Mouse (Mus musculus) adrenal gland (tissue): ENCODE results near the gene Ppia.

Experiments used
- intact Hi-C: fragments of 180-260 bp; cut with DNase I; formaldehyde crosslinking; loops from one replicate; pipeline ENCODE4 v1.15.1; 2025
- long read RNA-seq, 2 experiments: library from polyadenylated mRNA; unstranded; transcript quantifications; one replicate each; pipeline ENCODE4 v2.0.0; 2020; ENCODE audit warnings: borderline replicate concordance in 1 of 2; ENCODE audit not compliant: insufficient replicate concordance in 1 of 2

The Ppia gene
- long read RNA-seq, experiment 1, transcript Ppia-202 (5 exons, 1,170 nt), result major isoform, 1,098 of 1,111 reads
- long read RNA-seq, experiment 1, transcript Ppia-201 (5 exons, 746 nt), result minor isoform, 5 of 1,111 reads
- long read RNA-seq, experiment 1, partial matches to known transcripts, result 7 of 1,111 reads
- long read RNA-seq, experiment 1, other reads (novel, unspliced or antisense), result 1 of 1,111 reads
- long read RNA-seq, experiment 2, transcript Ppia-202 (5 exons, 1,170 nt), result major isoform, 1,083 of 1,098 reads
- long read RNA-seq, experiment 2, partial matches to known transcripts, result 8 of 1,098 reads
- long read RNA-seq, experiment 2, other reads (novel, unspliced or antisense), result 4 of 1,098 reads

GRCm38 (mm10) chr11:6414751-6415550, at the start of gene Ppia:
Ppia (plus strand) TSS chr11:6415443.
- intact Hi-C loops, result no loop called here

GRCm38 (mm10) chr11:6365885-6366284, 49.4 kb upstream of the Ppia start:
- intact Hi-C loops, result loop anchor here (5.0 kb wide), 1 partner anchor 36 kb away; no protein-coding TSS in a partner anchor

GRCm38 (mm10) chr11:6366434-6366833, 48.8 kb upstream of the Ppia start:
- intact Hi-C loops, result loop anchor here (5.0 kb wide), 1 partner anchor 36 kb away; no protein-coding TSS in a partner anchor

- intact Hi-C loops, result loop anchor here (5.0 kb wide), 1 partner anchor 35 kb away; no protein-coding TSS in a partner anchor
Measured at GRCm38 (mm10) chr11:6367156-6367555, 48.1 kb upstream of the Ppia start.

GRCm38 (mm10) chr11:6367986-6368385, 47.3 kb upstream of the Ppia start:
- intact Hi-C loops, result loop anchor here (5.0 kb wide), 1 partner anchor 34 kb away; no protein-coding TSS in a partner anchor

GRCm38 (mm10) chr11:6371376-6372155, 43.7 kb upstream of the Ppia start:
- intact Hi-C loops, result no loop called here

GRCm38 (mm10) chr11:6372784-6373183, 42.5 kb upstream of the Ppia start:
- intact Hi-C loops, result no loop called here

GRCm38 (mm10) chr11:6380916-6381315, 34.3 kb upstream of the Ppia start:
- intact Hi-C loops, result no loop called here

GRCm38 (mm10) chr11:6388126-6388725, 27.0 kb upstream of the Ppia start:
- intact Hi-C loops, result no loop called here

GRCm38 (mm10) chr11:6388726-6389413, 26.4 kb upstream of the Ppia start, which contains the start of gene Zmiz2:
Zmiz2 (plus strand) TSS chr11:6389074.
- intact Hi-C loops, result no loop called here

- intact Hi-C loops, result no loop called here
Measured at GRCm38 (mm10) chr11:6389483-6389921, 25.7 kb upstream of the Ppia start.

GRCm38 (mm10) chr11:6390376-6391053, 24.7 kb upstream of the Ppia start:
- intact Hi-C loops, result no loop called here

GRCm38 (mm10) chr11:6391516-6392276, 23.5 kb upstream of the Ppia start:
- intact Hi-C loops, result no loop called here

GRCm38 (mm10) chr11:6392857-6393256, 22.4 kb upstream of the Ppia start:
- intact Hi-C loops, result no loop called here

GRCm38 (mm10) chr11:6393866-6394265, 21.4 kb upstream of the Ppia start:
- intact Hi-C loops, result no loop called here

GRCm38 (mm10) chr11:6395565-6395964, 19.7 kb upstream of the Ppia start:
- intact Hi-C loops, result no loop called here

GRCm38 (mm10) chr11:6398141-6398540, 17.1 kb upstream of the Ppia start:
- intact Hi-C loops, result no loop called here
